Mouse (Mus musculus): ENCODE measurements around the gene Kdm4b.

The Kdm4b gene

DNA sequence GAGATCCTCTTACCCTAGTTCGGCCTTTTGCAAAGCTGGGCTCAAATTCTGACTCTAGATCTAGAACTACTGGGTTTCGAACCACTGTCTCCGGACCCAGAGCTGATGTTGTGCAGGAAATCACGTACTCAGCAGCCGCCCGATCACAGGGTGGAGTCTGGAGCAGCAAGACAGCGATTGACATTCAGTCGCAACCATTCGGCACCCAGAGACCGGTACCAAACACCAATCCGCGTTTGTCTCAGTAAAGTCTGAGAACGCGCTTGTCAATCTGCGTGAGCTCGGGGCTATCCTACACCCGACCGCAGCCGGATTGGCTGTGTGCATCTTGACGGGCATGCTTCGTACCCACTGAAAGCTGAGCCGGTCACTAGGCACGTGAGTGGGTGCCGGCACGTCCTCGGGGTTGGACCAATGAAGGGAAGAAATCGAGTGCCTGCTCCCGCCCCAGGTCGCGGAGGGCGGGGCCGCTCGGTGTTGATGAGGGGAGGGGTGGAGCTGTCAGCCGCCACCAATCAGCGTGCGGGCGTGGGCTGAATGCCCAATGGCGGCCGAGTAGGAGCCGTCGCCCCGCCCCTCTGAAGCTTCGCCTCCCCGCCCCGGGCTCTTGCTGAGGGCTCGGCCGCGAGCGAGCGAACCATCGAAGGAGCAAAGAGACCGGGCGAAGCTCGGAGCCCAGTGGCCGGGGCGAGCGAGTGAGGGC, at the start of gene Kdm4b:
Kdm4b (plus strand) TSS at position 613 of the 703 bp plus-strand sequence.
- DNase-seq (ENCODE audit: low read depth, low spot score): peak; percentile 97

- DNase-seq (ENCODE audit: low read depth, low spot score): peak; percentile 98
Observed at GRCm38 (mm10) chr17:56276643-56277566, 49.0 kb upstream of the Kdm4b start, which contains the start of gene Ticam1. TSS of gene Ticam1 (minus strand) at chr17:56276786.

- DNase-seq (ENCODE audit: low read depth, low spot score): no peak
Observed at GRCm38 (mm10) chr17:56277567-56277893, 48.3 kb upstream of the Kdm4b start.

DNA sequence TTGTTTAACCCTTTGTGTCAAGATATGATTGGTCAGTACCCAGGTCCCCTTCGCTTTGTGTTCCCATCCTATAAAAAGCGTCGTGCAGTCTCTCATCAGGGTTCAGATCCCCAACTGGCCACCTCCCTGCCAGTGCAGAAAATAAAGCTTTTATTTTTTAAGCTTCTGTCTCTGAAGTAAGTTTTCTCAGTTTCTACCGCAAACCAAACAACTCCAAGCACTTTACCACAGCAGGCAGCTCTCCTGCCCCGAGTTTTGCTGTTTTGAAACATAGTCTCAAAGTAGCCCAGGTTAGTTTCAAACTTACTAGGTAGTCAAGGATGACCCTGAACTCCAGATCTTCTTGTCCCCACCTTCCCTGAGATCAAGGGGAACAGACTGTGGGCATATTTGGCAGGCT, 47.5 kb upstream of the Kdm4b start:
- DNase-seq (ENCODE audit: low read depth, low spot score): no peak

DNA sequence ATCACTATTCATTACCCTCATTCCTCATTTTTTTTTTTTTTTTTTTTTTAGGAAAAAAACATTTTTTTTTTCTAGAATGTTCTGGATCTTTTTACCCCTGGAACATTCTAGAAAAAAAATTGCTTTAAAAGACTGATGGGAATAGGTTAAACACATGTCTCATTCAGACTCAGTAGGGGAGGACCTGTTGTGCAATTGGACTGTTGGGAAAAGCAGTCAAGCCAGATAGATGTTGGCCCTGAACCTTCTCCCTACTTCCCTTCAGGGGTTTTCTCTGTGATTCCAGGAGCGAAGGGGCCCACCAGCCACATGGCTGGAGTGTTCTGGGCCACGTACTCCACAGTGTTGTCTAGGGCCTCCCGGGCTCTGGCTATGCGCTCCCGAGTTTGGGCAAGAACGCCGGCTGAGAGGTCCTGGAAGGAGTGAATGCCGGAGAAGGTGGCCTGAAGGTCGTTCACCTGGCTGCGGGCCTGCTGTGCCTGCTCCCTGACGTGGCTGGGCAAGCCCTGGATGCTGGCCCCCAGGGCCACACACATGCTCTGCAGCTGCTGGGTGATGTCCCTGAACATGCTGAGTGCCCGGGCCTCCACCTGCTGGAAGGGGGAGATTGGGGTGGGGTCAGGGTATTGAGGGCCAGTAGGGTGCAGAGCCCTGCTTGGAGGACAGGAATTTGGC, 46.2 kb upstream of the Kdm4b start:
- no peak for DNase-seq (ENCODE audit: low read depth, low spot score)

GRCm38 (mm10) chr17:56281193-56281592, 44.7 kb upstream of the Kdm4b start:
- no peak for DNase-seq (ENCODE audit: low read depth, low spot score)

GRCm38 (mm10) chr17:56282802-56283201, 43.1 kb upstream of the Kdm4b start:
- DNase-seq (ENCODE audit: low read depth, low spot score): no peak

- DNase-seq (ENCODE audit: low read depth, low spot score): no peak
Observed at GRCm38 (mm10) chr17:56283316-56283715, 42.5 kb upstream of the Kdm4b start.

DNA sequence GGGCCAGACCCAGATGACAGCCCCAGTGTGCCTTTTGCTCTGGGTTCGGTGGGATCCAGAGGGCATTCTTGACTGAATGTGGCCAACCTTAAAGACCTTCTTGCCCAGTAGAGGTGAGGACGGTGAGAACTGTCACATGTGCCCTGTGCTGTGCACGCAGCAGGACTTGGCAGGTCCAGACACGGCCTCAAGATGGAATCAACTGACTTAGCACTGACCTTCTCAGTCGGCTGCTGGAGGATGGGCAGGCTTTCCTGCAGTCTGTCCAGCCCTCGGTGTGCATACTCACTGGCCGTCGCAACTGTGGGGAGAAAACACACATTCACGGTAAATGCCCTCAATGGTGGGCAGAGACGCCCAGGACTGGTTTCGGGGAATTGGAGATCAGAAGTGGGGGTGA, 39.9 kb upstream of the Kdm4b start:
- no peak for DNase-seq (ENCODE audit: low read depth, low spot score)

GRCm38 (mm10) chr17:56287830-56288229, 38.0 kb upstream of the Kdm4b start:
- no peak for DNase-seq (ENCODE audit: low read depth, low spot score)

- no peak for DNase-seq (ENCODE audit: low read depth, low spot score)
Observed at GRCm38 (mm10) chr17:56288866-56289265, 37.0 kb upstream of the Kdm4b start.

DNA sequence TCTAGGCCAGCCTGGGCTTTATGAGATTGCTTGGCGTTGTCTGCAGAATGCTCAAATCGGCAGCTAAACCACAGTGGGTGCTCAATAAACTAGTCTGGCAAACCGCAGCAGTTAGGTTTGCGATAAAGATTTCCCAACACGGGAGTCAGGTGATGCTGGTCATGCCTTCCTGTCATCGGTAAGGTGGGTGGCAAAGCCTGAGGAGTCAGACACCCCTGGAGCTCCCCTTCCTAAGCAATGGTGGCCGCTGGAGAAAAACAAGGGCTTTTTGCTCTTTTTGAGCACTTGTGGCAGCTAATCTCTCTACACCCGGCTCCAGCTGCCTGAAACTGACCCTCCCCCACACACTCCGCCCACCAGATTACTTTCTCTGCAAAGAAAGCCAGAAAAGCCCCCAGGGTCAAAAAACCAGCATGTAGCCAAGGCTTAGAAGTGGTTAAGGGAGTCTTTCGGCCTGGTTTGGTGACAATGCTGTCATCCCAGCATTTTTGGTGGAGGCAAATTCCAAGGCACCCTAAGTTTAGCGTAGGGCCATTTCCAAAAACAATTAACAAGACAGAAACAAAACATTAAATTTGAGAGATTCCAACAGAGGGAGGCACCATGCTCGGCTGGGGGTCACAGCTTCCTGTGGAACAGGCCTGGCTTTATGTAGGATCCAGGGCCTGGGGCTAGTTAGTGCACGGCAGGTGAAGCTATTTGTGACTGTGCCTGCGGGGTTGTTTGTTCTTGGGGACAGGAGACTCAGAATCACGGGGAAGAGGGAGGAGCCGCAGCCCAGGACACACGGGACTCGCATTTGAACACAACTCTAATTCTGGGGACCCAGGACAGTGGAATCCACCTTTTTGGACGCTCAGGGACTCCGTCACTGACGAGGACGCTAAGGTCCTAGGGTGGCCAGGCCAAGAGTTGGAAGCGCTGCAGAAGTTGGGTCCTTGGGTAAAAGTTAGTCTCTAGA, 36.2 kb upstream of the Kdm4b start:
- DNase-seq (ENCODE audit: low read depth, low spot score): no peak

DNA sequence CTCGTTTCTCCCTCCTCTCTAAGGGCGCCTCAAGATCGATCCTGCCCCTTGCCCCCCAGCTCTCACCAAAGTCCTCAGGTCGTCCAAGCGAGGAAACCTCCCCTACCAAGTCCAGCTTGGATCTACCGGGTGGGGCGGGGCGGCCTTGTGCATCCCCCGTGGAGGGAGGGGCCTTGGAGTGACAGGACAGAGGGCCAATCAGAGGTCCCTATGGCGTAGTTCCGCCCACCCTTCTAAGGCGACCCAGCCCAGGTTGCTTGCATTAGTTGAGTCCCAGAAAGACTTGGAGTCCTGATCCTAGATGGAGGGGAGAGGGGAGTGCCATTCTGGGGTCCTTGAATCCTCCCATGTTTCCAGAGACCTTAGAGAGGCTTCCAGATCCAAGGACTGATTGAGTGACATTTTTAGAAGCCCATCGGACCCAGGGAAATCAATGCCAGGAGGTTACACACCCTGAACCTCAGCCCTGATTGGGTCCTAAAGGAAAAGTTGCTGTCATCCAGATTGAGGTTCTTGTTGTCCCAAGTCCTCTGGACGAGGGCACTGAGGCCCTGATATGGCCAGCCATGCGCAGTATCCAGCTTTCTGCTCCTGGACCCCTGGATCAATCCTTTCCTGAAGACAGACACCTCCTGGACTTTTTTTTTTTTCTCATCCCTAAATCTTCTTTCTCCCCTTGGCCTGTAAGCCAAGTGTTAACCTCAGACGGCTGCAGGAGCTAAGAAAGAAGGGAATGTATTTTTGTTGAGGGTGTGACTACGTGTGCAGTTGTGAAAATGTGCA, 35.3 kb upstream of the Kdm4b start:
- DNase-seq (ENCODE audit: low read depth, low spot score): peak; percentile 85

GRCm38 (mm10) chr17:56291171-56291511, 34.7 kb upstream of the Kdm4b start:
- peak; percentile 78 for DNase-seq (ENCODE audit: low read depth, low spot score)

GRCm38 (mm10) chr17:56291826-56292475, 33.9 kb upstream of the Kdm4b start:
- DNase-seq (ENCODE audit: low read depth, low spot score): no peak

DNA sequence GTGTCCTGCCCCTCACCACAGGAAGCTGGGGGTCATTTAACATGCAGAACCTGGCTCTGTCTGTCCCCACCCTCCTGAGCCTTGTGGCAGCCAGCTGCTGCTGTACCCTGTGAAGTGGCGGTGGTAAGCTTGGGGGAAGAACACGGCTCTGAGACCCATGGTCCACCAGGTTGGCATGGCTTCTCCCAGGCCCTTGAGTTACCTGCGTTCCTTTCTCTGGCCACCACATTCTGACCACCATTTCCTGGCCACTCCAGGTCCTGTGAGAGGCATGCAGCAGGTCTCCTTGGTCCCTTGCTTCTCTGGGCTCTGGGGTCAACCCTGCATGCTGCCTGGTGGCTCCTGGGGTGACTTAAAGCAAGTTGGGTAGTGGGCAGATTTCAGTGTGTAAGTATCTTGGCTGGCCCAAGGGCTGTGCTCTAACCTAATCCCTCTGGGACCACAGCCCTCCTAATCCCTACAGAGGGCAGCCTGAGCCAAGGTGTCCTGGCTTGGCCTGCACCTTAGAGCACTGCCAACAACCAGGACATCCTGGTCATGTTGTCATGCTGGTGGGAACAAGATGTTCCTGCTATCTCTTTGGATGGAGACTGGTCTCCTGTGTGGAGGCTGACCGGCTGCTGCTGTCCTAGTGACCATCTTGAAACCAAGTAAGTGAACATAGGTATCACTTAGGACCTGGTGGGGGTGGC, 33.2 kb upstream of the Kdm4b start, which contains the start of gene Plin3:
Plin3 (minus strand) TSS at position 343 of the 692 bp plus-strand sequence.
- DNase-seq (ENCODE audit: low read depth, low spot score): no peak

DNA sequence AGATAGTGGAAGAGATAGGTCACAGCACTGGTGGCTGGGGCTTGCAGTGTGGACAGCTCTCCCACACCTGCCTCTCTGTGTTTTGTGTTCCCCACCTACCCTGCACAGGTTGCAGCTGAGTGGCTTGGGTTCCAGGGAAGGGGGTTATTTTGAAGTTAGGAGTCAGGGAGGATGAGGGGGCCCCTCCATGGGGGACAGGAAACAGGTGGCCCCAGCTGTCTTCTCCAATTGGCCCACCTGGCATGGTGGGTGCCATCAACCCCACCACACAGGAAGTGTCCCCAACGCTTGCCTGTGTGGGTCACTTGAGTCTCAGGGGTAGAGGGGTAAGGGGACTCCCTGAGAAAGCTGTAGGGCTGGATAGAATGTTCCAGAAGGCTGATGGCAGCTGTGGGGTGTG, 32.6 kb upstream of the Kdm4b start:
- no peak for DNase-seq (ENCODE audit: low read depth, low spot score)

- DNase-seq (ENCODE audit: low read depth, low spot score): no peak
Observed at GRCm38 (mm10) chr17:56294241-56294640, 31.6 kb upstream of the Kdm4b start.

DNA sequence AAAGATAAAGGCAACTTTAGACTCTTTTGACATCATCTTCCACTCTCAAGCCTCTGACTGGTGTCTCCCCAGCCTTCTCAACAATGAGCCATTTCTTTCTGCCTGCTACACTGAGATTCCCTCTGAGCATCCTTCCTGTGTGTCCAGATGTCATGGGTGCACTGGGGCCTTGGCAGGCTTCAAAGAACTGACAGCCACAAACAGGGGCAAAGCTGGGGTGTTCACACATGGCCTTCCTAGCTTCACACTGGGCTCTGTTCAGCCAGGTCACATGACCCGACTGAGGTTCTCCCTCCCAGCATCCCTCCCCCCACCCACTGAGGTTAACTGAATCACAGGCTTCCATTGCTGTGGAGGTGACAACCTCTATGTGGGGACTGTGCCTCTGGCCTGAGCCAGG, 29.7 kb upstream of the Kdm4b start:
- DNase-seq (ENCODE audit: low read depth, low spot score): no peak

All from embryo, embryonic 11.5 days (tissue).